Mouse (Mus musculus) layer of hippocampus, postnatal 14 days (tissue): ENCODE data around the gene Ppt1. TPM values are rescaled to one million over a fixed set of nuclear protein-coding genes. Genes with fewer than 3 reads are reported as not detected.
"Not testable (repeated sequence)": the region's sequence is repeated elsewhere in the genome, so short reads cannot be mapped to it uniquely, and the experiment has no call there.

ENCODE experiments used
- DNase-seq, 2 experiments: peaks; one replicate each; pipeline ENCODE4 v3.0.0; 2021 to 2022; ENCODE audit warnings: low spot score in 2 of 2, mixed read lengths in 1 of 2
- long read RNA-seq, 2 experiments: library from polyadenylated mRNA; stranded (forward); transcript quantifications; one replicate each; pipeline ENCODE4 v2.0.0; 2021
- total RNA-seq, 2 experiments: library from RNA; stranded (reverse); gene quantifications; 2 replicates each; pipeline ENCODE4 v1.2.3; 2021

Gene Ppt1
- total RNA-seq = 10 to 100 TPM; 81.0 to 86.8 TPM
- long read RNA-seq, experiment 1, transcript Ppt1-202 (6 exons, 1,191 nt) = minor isoform, 7 of 107 reads
- long read RNA-seq, experiment 1, transcript Ppt1-201 (9 exons, 2,381 nt) = major isoform, 82 of 107 reads
- long read RNA-seq, experiment 1, partial matches to known transcripts = 3 of 107 reads
- long read RNA-seq, experiment 1, other reads (novel, unspliced or antisense) = 12 of 107 reads
- long read RNA-seq, experiment 2, transcript Ppt1-201 (9 exons, 2,381 nt) = major isoform, 100 of 131 reads
- long read RNA-seq, experiment 2, partial matches to known transcripts = 3 of 131 reads
- long read RNA-seq, experiment 2, other reads (novel, unspliced or antisense) = 23 of 131 reads

- DNase-seq = peak; percentile 86 to 94
Measured at GRCm38 (mm10) chr4:122835530-122836402, at the start of gene Ppt1. Gene Ppt1, plus strand, starts transcription at chr4:122836242.

GRCm38 (mm10) chr4:122789335-122790089 lies 46.5 kb upstream of the Ppt1 start:
- DNase-seq = no peak

- peak; percentile 54 to 63 for DNase-seq
Measured at GRCm38 (mm10) chr4:122808108-122808507, 27.9 kb upstream of the Ppt1 start.

DNA sequence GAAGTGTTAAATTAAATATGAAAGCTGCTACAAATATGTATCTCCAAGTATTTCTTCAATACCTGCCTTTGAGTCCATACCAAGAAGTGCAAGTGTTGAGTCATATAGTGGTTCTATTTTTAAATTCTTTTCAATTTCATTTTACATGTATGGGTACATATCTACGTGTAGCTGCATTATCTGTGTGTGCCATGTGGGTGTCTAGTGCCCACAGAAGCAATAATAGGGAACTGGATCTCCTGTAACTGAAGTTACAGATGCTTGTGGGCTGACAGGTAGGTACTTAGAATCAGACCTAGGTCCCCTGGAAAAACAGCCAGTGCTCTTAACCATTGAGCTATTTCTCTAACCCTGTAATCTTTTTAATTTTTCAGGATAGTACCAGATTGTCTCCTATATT lies 24.9 kb upstream of the Ppt1 start:
- DNase-seq = no peak

DNA sequence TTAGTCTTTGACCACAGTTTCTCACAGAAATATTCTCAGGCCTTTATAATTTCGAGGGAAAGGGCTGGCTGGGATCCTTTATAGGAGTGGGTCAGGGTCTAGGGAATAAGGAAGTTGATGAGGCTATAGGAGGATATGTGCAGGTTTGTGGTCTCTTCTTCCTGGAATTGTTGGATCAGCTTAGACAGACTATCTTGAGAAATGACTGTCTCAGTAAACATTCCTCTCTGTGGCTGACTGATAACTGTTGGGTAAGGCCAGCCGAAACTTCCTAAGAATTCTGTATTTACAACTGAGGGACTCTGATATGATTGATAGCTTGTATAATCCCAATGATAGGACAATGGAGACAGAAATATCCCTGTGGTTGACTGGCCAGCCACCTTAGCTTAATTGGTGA lies 24.2 kb upstream of the Ppt1 start:
- no peak for DNase-seq

GRCm38 (mm10) chr4:122816202-122816601 lies 19.8 kb upstream of the Ppt1 start:
- no peak for DNase-seq

DNA sequence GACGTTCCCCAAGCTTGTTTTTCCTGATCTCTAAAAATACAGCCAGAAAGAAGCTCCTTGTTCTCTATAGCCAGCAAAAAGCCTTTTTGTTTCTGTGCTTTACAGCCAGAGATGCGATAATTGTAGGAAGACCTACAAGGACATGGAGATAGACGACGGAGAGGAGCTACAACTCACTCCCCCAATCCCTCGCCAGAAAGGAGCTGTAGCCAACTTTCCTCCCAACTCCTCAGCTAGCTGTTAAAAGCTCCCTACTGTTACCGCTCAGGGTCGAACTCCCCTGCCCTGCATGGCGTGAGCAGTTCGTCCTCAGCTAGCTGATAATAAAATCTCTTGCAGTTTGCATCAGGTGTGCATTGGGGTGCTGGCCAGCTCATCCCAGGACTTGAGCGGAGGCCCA lies 15.1 kb upstream of the Ppt1 start:
- not testable (repeated sequence) for DNase-seq

- no peak for DNase-seq
Measured at GRCm38 (mm10) chr4:122827651-122828050, 8.4 kb upstream of the Ppt1 start.

DNA sequence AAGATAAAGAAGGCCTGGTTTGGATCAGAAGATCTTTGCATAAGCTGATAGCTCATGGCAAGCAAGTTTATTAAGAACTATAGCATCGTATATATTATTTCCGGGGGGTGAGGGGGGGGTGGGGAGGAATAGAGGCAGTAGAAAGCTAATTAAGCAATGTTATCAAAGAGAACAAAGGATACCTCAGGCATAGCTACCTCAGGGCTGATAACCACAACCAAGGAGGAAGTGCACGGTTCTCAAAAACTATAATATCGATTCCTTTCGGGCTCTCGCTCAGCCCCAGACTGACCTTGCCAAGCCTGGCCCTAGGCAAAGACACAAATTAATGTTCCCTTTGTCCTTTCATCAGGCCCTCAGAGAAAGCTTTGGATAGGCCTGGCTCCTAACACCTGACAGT lies 6.7 kb upstream of the Ppt1 start:
- no peak for DNase-seq

DNA sequence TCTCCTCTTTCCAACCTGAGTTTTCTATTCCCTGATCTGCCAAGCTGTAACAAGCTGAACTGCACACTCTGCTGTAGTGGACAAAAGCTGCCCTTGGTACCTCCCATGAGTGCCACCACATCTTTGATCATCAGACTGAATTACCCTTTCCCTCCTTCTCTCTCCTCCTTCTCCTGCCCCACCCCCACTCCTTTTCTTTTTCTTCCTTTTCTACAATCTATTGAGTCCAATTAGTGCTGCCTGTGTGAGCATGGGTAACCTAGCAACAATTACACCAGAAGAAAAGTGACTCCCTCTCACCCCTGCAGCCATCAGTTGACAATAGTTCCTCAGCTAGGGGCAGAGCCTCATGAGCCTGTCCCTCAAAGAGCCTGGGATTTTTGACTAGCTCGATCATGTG lies 4.2 kb upstream of the Ppt1 start:
- DNase-seq = no peak

DNA sequence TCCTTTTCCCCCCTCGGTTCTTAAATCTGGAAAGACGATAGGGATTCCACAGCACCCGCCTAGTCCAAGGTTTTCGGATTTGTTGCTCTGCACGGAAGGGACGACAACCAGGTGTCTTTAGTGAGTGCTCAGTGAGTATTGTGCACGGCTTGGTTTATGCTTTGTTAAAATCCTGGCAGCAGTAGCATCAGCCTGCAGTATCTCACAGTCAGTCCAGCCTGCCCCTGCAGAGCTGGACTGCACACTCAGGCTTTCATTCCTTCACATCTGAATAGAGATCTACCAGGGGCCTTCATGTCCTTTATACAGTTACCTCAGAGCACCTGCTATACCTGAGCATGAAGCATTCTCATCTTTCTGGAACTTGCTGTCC lies 347 bp downstream of the Ppt1 start:
- DNase-seq = no peak

- DNase-seq = no peak
Measured at GRCm38 (mm10) chr4:122837180-122837730, 1.2 kb downstream of the Ppt1 start.

- DNase-seq = no peak
Measured at GRCm38 (mm10) chr4:122837994-122838393, 2.0 kb downstream of the Ppt1 start.

DNA sequence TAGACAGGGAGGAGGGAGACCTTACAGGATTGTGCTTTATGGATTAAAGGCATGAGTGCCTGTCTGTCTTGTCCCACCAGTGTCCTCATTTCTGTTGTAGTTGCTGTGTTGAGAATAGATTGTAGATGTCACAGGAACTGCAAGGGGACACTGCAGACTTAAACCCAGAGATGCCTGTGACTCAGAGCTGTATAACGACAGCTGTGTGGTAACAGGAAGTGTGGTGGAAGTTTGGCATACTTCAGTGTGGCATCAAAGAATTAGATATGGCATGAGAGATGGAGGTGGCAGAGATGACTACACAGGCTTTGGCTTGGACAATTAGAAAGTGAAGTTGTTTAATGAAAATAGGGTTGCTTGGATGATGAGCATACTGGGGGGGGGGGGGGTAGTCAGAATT lies 2.4 kb downstream of the Ppt1 start:
- no peak for DNase-seq

DNA sequence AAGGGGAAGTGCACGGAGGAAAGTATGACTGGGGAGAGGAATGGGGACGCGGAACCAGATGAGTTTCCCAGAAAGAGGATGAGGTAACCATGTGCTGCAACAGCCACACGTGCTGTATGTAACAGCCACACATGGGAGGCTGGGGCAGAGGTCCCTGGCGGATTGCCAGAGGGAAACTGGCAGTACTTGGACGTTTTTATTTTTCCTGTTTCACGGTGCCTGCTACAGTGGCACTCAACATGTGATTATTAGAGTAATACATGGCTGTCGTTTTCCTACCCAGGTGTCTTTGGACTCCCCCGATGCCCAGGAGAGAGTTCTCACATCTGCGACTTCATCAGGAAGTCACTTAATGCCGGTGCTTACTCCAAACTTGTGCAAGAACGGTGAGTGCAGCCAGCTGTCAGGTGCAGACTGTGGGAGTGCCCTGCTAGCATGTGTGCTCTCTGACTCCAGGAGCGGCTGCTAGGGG lies 12.1 kb downstream of the Ppt1 start:
- DNase-seq = no peak

- no peak for DNase-seq
Measured at GRCm38 (mm10) chr4:122851535-122851934, 15.5 kb downstream of the Ppt1 start.

DNA sequence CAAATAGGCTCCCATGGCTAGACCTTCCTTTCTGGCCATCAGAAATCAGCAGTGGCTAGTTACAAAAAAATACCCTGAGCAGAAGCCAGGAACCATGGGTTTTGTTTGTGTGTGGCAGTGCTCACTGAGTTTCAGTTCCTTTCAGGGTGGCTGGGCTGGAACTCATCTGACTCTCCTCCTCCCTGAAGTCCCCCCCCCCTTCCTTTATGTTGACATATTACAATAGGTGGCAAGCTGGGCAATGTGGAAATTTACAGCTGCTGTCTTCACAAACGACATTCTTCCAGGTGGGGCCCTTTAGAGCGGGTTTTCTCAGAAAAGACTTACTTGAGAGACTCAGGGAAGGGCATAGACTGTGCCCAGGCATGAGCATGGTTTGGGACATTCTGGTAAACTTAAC lies 17.6 kb downstream of the Ppt1 start:
- DNase-seq = no peak

DNA sequence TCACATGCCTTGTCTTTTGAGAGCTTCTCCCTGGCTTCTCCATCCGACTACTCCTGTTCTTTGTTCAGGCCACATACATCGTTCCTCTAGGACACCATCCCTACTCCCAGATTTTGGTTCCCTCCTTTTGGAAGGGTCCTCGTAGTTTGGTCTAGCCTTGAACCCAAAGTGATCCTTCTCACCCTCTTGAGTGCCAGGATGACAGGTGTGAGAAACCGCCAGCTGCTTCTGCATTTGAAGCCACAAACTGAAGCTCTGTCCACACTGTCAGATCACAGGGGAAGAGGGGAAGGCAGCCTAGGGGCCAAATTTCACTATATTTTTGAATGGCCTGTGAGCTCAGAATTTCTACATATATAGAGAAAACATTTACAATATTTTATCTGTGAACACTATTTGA lies 18.7 kb downstream of the Ppt1 start:
- no peak for DNase-seq

DNA sequence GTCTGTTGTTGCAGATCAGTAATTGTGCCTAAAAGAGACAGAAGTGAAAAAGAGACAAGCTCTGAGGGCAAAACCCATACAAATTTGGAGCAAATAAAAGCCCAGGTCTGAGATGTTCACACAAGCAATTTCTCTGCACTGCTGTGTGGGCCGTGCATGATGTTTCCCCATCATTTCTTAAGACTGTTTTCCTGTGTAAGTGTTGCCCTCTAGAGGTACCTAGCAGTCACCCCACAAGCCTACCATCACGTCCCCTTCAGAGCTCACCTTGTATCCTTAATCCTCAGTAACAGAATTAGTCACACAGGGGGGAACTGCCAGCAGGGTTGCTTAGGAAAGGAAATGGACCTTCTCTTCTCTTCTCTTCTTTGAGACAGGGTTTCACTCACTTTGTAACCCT lies 21.9 kb downstream of the Ppt1 start:
- no peak for DNase-seq

DNA sequence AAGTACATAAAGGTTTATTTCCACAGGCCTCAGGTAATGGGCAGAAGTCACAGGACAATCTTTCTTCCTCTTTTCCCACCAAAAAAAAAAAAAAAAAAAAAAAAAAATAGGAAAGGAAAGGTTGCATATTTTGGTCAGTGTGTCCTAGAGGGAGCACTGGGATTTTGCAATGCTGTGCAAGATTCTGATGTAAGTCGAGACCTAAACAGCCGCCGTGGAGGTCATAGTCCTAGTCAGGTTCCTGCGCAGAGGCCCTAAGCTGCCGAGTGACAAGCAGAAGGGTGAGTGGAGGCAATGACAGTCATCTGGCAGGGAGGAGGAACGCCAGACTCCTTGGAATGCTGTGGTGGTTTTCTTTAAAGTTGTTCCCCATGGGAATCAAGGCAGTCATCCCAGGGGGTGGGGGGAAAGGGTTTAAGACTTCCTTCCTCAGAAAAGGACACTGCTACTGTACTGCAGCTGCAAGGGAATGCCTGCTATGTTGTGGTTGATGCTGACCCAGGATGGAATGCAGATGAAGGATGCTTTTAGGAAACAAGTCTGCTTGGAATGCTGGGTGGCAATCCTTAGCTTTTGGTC lies 23.1 kb downstream of the Ppt1 start:
- DNase-seq = no peak

DNA sequence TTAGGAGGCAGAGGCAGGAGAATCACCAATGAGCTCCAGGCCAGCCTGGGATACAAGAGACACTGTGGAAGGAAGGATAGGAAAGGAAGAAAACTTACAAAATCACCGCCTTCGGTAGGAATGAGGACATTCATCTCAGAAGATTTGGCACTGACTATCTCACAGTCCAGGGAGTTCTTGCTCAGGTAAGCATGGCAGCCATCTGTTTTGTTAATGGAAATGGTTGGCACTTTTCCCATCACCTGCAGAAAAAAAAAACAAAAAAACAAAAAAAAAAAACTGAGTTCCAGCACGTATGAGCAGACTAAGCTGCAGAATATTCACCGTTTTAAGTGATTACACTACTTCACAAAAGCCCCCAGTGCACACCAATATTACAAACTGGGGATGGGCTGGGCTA lies 25.8 kb downstream of the Ppt1 start:
- DNase-seq = no peak
